Mouse (Mus musculus) liver, embryonic 14.5 days (tissue): Measurements from ENCODE around the gene Zfp513.

Source experiments
- CTCF ChIP-seq: IDR thresholded peaks from 2 replicates; pipeline ENCODE4 v1.5.1; 2016; ENCODE audit warnings: antibody characterized with exemption, low read depth, control low read depth
- EP300 ChIP-seq: IDR thresholded peaks from 2 replicates; pipeline ENCODE4 v1.6.1; 2016; ENCODE audit warnings: antibody characterized with exemption, low read depth

DNA sequence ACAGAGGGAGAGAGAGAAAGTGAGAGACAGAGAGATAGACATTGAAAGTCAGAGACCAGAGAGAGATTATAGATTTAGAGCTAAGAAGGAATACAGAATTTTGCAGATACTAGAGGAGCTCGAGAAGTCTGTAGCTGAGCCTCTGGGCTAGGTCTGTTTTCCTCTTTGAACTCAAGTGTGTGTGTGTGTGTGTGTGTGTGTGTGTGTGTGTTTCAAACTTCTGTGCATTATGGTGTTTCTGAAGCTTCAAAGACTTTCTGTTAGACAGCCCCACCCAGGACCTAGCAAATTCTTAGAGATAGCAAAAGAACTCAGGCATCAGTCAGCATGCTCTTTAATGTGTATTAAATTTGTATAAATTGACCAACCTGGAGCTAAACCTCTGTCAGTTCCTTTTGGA lies 24.5 kb upstream of the Zfp513 start:
- TF ChIP-seq CTCF (no peak), EP300 (no peak)
